Mouse (Mus musculus): ENCODE measurements around the gene Mindy4.

The Mindy4 gene

GRCm38 (mm10) chr6:55256500-55257191, 53.5 kb downstream of the Mindy4 start:
- DNase-seq (ENCODE audit: low read depth, low spot score) = no peak

- no peak for DNase-seq (ENCODE audit: low read depth, low spot score)
These were observed 54.1 kb downstream of the Mindy4 start for GRCm38 (mm10) chr6:55257246-55257645.

- no peak for DNase-seq (ENCODE audit: low read depth, low spot score)
These were observed 55.5 kb downstream of the Mindy4 start for GRCm38 (mm10) chr6:55258428-55259325.

GRCm38 (mm10) chr6:55262161-55262560, 59.0 kb downstream of the Mindy4 start:
- DNase-seq (ENCODE audit: low read depth, low spot score) = no peak

GRCm38 (mm10) chr6:55263490-55264046, 60.4 kb downstream of the Mindy4 start:
- DNase-seq (ENCODE audit: low read depth, low spot score) = no peak

GRCm38 (mm10) chr6:55264741-55265366, 61.7 kb downstream of the Mindy4 start:
- no peak for DNase-seq (ENCODE audit: low read depth, low spot score)

GRCm38 (mm10) chr6:55272952-55273351, 69.8 kb downstream of the Mindy4 start:
- no peak for DNase-seq (ENCODE audit: low read depth, low spot score)

- no peak for DNase-seq (ENCODE audit: low read depth, low spot score)
These were observed 70.3 kb downstream of the Mindy4 start for GRCm38 (mm10) chr6:55273463-55273862.

GRCm38 (mm10) chr6:55275000-55275399, 71.8 kb downstream of the Mindy4 start:
- DNase-seq (ENCODE audit: low read depth, low spot score) = no peak

- DNase-seq (ENCODE audit: low read depth, low spot score) = peak; percentile 58
These were observed 72.6 kb downstream of the Mindy4 start for GRCm38 (mm10) chr6:55275786-55276185.

- no peak for DNase-seq (ENCODE audit: low read depth, low spot score)
These were observed 73.6 kb downstream of the Mindy4 start for GRCm38 (mm10) chr6:55276692-55277282.

GRCm38 (mm10) chr6:55278086-55278485, 74.9 kb downstream of the Mindy4 start:
- no peak for DNase-seq (ENCODE audit: low read depth, low spot score)

GRCm38 (mm10) chr6:55278520-55278919, 75.3 kb downstream of the Mindy4 start:
- DNase-seq (ENCODE audit: low read depth, low spot score) = no peak

GRCm38 (mm10) chr6:55280979-55281378, 77.8 kb downstream of the Mindy4 start:
- DNase-seq (ENCODE audit: low read depth, low spot score) = no peak

GRCm38 (mm10) chr6:55281687-55282086, 78.5 kb downstream of the Mindy4 start:
- DNase-seq (ENCODE audit: low read depth, low spot score) = no peak

- no peak for DNase-seq (ENCODE audit: low read depth, low spot score)
These were observed 79.2 kb downstream of the Mindy4 start for GRCm38 (mm10) chr6:55282348-55282747.

- DNase-seq (ENCODE audit: low read depth, low spot score) = no peak
These were observed 82.0 kb downstream of the Mindy4 start for GRCm38 (mm10) chr6:55285218-55285617.

GRCm38 (mm10) chr6:55288007-55288602, 84.9 kb downstream of the Mindy4 start:
- no peak for DNase-seq (ENCODE audit: low read depth, low spot score)

GRCm38 (mm10) chr6:55294549-55295131, 91.5 kb downstream of the Mindy4 start:
- peak; percentile 68 for DNase-seq (ENCODE audit: low read depth, low spot score)

- DNase-seq (ENCODE audit: low read depth, low spot score) = peak; percentile 53
These were observed 92.1 kb downstream of the Mindy4 start for GRCm38 (mm10) chr6:55295325-55295724.

GRCm38 (mm10) chr6:55299482-55299881, 96.3 kb downstream of the Mindy4 start:
- DNase-seq (ENCODE audit: low read depth, low spot score) = no peak
